Mouse (Mus musculus): ENCODE results near the gene Tsen54.

Gene Tsen54

GRCm38 (mm10) chr11:115859143-115859945, 44.8 kb downstream of the Tsen54 start:
- peak; percentile 88 for DNase-seq (ENCODE audit: low spot score)

- DNase-seq (ENCODE audit: low spot score): no peak
Measured at GRCm38 (mm10) chr11:115863895-115864294, 49.4 kb downstream of the Tsen54 start.

GRCm38 (mm10) chr11:115869393-115869792, 54.9 kb downstream of the Tsen54 start:
- DNase-seq (ENCODE audit: low spot score): no peak

- no peak for DNase-seq (ENCODE audit: low spot score)
Measured at GRCm38 (mm10) chr11:115872437-115872836, 57.9 kb downstream of the Tsen54 start.
